Mouse (Mus musculus): ENCODE data around the gene Fn1.

DNA sequence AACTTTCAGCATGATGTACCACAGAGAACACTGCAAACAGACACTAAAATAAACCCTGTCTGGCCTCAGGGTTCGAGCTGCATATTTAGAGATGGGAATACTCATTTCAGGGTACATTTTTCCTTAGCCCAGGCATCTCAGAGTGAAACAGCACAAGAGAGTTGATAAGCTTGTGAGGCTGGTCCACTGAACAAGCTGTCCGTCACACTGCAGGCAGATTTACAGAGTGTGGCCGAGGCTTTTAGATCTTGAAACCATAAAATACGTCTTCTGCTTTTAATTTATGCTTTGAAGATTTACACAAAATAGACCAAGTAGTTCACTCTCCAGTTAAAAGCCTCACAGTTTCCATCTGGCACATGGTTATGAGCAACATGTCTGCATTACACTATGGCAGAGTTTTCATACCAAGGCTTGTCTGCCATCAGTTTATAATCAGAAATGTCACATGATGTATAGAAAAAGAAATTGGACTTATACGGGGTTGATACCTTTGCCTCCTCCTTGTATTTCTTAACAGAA lies 29.3 kb upstream of the Fn1 start:
- TF ChIP-seq CTCF (IDR thresholded peaks at IDR 0.05; ENCODE audit: low read depth) = no peak
- TF ChIP-seq EP300 (optimal IDR thresholded peaks at IDR 0.05) = no peak
